Mouse (Mus musculus): ENCODE data around the gene B830017H08Rik.

DNA sequence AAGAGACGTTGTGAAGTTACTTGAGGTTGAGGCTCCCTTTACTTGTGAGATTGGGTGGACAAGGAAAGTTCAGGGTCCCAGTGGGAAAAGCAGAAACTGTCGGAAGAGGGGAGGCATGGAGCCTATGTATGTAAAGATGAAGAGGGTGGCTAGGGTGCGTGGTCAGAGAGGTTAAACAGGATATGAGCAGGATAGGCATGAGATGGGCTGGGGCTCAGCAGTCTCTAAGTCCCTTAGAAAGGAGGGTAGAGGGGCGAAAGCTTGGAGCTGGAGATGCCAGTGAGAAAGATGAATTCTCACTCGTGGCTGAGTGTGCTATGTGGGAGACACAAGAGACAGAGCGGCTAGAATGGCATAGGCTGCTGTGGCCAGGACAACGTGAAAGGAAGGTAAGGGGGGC is at the start of gene B830017H08Rik:
- TF ChIP-seq CTCF (conservative IDR thresholded peaks at IDR 0.05; ENCODE audit: insufficient read depth, insufficient read length, low read depth, low read length), result no peak
- no peak for TF ChIP-seq POLR2A (IDR thresholded peaks at IDR 0.05; ENCODE audit: low read depth, low read length)

All from kidney, adult 2 months (tissue).